Mouse (Mus musculus) testis, adult 2 months (tissue): ENCODE data around the gene Lrrk1.

Experiments
- CTCF ChIP-seq: fragments of 200-500 bp; IDR thresholded peaks from 2 replicates; pipeline ENCODE4 v1.5.1; 2012; ENCODE audit warnings: low read depth, mild to moderate bottlenecking, inconsistent platforms, low read length, moderate library complexity; ENCODE audit not compliant: control insufficient read depth, insufficient read depth, insufficient replicate concordance
- POLR2A ChIP-seq: fragments of 200-500 bp; IDR thresholded peaks from 2 replicates; pipeline ENCODE4 v1.6.1; 2012; ENCODE audit warnings: low read depth, mild to moderate bottlenecking, inconsistent platforms, low read length, moderate library complexity; ENCODE audit not compliant: control insufficient read depth

DNA sequence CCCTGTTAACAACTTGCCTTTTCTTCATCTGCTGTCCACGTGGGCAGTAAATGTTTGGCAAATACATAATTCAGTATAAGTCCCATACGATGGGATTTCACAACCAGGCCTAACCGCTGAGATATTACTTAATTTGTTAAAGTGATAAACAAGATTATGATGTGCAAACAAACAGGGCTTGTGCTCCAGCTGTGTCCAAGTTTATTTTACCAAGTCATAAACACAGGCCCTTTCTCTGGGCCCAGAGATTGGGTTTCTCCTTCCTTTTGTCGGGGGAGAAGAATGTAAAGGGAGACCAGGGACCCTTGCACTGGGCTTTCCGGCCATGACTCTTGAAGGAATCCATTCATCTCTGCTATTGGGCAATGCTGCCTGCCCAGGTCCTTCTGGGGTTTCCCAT lies 129.2 kb downstream of the Lrrk1 start:
- TF ChIP-seq POLR2A, result no peak
- no peak for TF ChIP-seq CTCF
